Mouse (Mus musculus) granulocyte monocyte progenitor cell, adult 5-6 weeks (primary cell): ENCODE measurements around the gene Olfr896-ps1. TPM values are rescaled to one million over a fixed set of nuclear protein-coding genes. Genes with fewer than 3 reads are reported as not detected.

ENCODE experiments used
- ATAC-seq: replicated peaks from 2 replicates; pipeline ENCODE4 v1.8.0; 2016; ENCODE audit warnings: mild to moderate bottlenecking, moderate TSS enrichment, inconsistent platforms; ENCODE audit not compliant: poor library complexity, severe bottlenecking
- total RNA-seq, 2 experiments: library from RNA; stranded (forward) in 1 of 2; stranded (reverse) in 1 of 2; fragments of 200-712, 200-1000 nt in 1 of 2; fragments of >200 nt in 1 of 2; fragmentation: Nextera tagmentation in 1 of 2; gene quantifications; 2 replicates each; pipeline ENCODE4 v1.2.3; 2014 to 2017

The Olfr896-ps1 gene
- total RNA-seq (2014; fragmentation: Nextera tagmentation): not detected in 2 replicates
- total RNA-seq (2017): not detected in 2 replicates

GRCm38 (mm10) chr9:38290807-38291206 lies at the start of gene Olfr896-ps1:
Olfr896-ps1 (plus strand) TSS chr9:38291107.
- ATAC-seq: no peak

DNA sequence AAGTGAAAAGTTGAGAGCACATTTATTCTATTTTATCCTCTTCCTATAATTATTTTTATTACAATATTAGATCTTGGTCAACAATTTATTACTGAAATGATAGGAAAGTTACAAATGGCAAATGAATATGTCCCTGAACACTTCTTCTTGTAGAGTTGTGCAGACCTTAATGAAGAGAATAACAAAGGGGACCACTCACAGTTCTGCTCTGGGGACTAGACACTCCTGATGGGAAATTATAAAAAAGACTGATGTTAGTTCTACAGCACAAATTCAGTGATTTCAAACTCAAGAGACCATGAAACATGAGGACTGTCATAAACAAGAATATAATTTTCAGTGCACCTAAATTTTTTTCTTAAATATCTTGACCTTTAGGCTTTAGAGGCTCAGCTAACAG lies 38.4 kb upstream of the Olfr896-ps1 start, which contains the start of gene Olfr143:
Olfr143 (plus strand) TSS at position 301 of the 400 bp plus-strand sequence.
- ATAC-seq: no peak

- no peak for ATAC-seq
Observed at GRCm38 (mm10) chr9:38267551-38267950, 23.4 kb upstream of the Olfr896-ps1 start, which contains the start of gene Olfr895. Olfr895 (plus strand) TSS chr9:38267851.

DNA sequence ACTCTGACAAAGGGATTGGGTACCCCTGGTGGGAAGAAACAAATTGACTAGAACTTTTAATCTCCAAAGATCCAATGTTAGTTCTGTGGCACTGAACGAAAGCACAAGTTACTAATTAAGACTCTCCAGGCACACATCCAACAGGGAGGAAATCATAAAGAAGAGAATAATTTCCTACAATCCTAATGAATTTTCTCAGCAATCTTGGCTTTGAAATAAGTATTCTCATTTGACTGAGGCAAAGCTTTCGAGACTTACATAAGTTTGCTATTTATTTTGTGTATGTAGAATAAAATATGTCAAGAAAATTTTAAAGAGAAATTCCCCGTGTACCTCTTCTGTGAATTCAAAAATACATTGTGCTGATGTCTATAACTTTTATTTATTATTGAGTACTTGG lies 37.9 kb downstream of the Olfr896-ps1 start, which contains the start of gene Olfr25:
Olfr25 (plus strand) TSS at position 301 of the 400 bp plus-strand sequence.
- no peak for ATAC-seq

Other genes with a start within 250 kb of the Olfr896-ps1 start
- gene Olfr884, start 244.6 kb upstream of the Olfr896-ps1 start, total RNA-seq (2014; fragmentation: Nextera tagmentation): not detected in 2 replicates
- not detected in 2 replicates for gene Olfr884, start 244.6 kb upstream of the Olfr896-ps1 start, total RNA-seq (2017)
- gene Olfr885, start 229.8 kb upstream of the Olfr896-ps1 start, total RNA-seq (2014; fragmentation: Nextera tagmentation): not detected in 2 replicates
- gene Olfr885, start 229.8 kb upstream of the Olfr896-ps1 start, total RNA-seq (2017): not detected in 2 replicates
- gene Olfr887, start 207.0 kb upstream of the Olfr896-ps1 start, total RNA-seq (2014; fragmentation: Nextera tagmentation): not detected in 2 replicates
- not detected in 2 replicates for gene Olfr887, start 207.0 kb upstream of the Olfr896-ps1 start, total RNA-seq (2017)
- not detected in 2 replicates for gene Olfr888, start 183.0 kb upstream of the Olfr896-ps1 start, total RNA-seq (2014; fragmentation: Nextera tagmentation)
- gene Olfr888, start 183.0 kb upstream of the Olfr896-ps1 start, total RNA-seq (2017): not detected in 2 replicates
- gene Olfr889, start 175.9 kb upstream of the Olfr896-ps1 start, total RNA-seq (2014; fragmentation: Nextera tagmentation): not detected in 2 replicates
- gene Olfr889, start 175.9 kb upstream of the Olfr896-ps1 start, total RNA-seq (2017): not detected in 2 replicates
- gene Olfr890, start 148.6 kb upstream of the Olfr896-ps1 start, total RNA-seq (2014; fragmentation: Nextera tagmentation): not detected in 2 replicates
- not detected in 2 replicates for gene Olfr890, start 148.6 kb upstream of the Olfr896-ps1 start, total RNA-seq (2017)
- gene Olfr891, start 110.3 kb upstream of the Olfr896-ps1 start, total RNA-seq (2014; fragmentation: Nextera tagmentation): not detected in 2 replicates
- not detected in 2 replicates for gene Olfr891, start 110.3 kb upstream of the Olfr896-ps1 start, total RNA-seq (2017)
- not detected in 2 replicates for gene Olfr893, start 82.7 kb upstream of the Olfr896-ps1 start, total RNA-seq (2014; fragmentation: Nextera tagmentation)
- gene Olfr893, start 82.7 kb upstream of the Olfr896-ps1 start, total RNA-seq (2017): not detected in 2 replicates
- gene Olfr894, start 73.1 kb upstream of the Olfr896-ps1 start, total RNA-seq (2014; fragmentation: Nextera tagmentation): not detected in 2 replicates
- gene Olfr894, start 73.1 kb upstream of the Olfr896-ps1 start, total RNA-seq (2017): not detected in 2 replicates
- not detected in 2 replicates for gene Olfr143, start 38.3 kb upstream of the Olfr896-ps1 start, total RNA-seq (2014; fragmentation: Nextera tagmentation)
- gene Olfr143, start 38.3 kb upstream of the Olfr896-ps1 start, total RNA-seq (2017): not detected in 2 replicates
- not detected in 2 replicates for gene Olfr895, start 23.3 kb upstream of the Olfr896-ps1 start, total RNA-seq (2014; fragmentation: Nextera tagmentation)
- gene Olfr895, start 23.3 kb upstream of the Olfr896-ps1 start, total RNA-seq (2017): not detected in 2 replicates
- not detected in 2 replicates for gene Olfr25, start 38.0 kb downstream of the Olfr896-ps1 start, total RNA-seq (2014; fragmentation: Nextera tagmentation)
- gene Olfr25, start 38.0 kb downstream of the Olfr896-ps1 start, total RNA-seq (2017): not detected in 2 replicates
- gene Olfr898, start 57.3 kb downstream of the Olfr896-ps1 start, total RNA-seq (2014; fragmentation: Nextera tagmentation): not detected in 2 replicates
- not detected in 2 replicates for gene Olfr898, start 57.3 kb downstream of the Olfr896-ps1 start, total RNA-seq (2017)
- not detected in 2 replicates for gene Olfr250, start 75.8 kb downstream of the Olfr896-ps1 start, total RNA-seq (2014; fragmentation: Nextera tagmentation)
- not detected in 2 replicates for gene Olfr250, start 75.8 kb downstream of the Olfr896-ps1 start, total RNA-seq (2017)
- not detected in 2 replicates for gene Olfr251, start 86.0 kb downstream of the Olfr896-ps1 start, total RNA-seq (2014; fragmentation: Nextera tagmentation)
- gene Olfr251, start 86.0 kb downstream of the Olfr896-ps1 start, total RNA-seq (2017): not detected in 2 replicates
- gene Olfr147, start 110.6 kb downstream of the Olfr896-ps1 start, total RNA-seq (2014; fragmentation: Nextera tagmentation): not detected in 2 replicates
- not detected in 2 replicates for gene Olfr147, start 110.6 kb downstream of the Olfr896-ps1 start, total RNA-seq (2017)
- not detected in 2 replicates for gene Olfr901, start 138.3 kb downstream of the Olfr896-ps1 start, total RNA-seq (2014; fragmentation: Nextera tagmentation)
- gene Olfr901, start 138.3 kb downstream of the Olfr896-ps1 start, total RNA-seq (2017): not detected in 2 replicates
- not detected in 2 replicates for gene Olfr902, start 156.5 kb downstream of the Olfr896-ps1 start, total RNA-seq (2014; fragmentation: Nextera tagmentation)
- gene Olfr902, start 156.5 kb downstream of the Olfr896-ps1 start, total RNA-seq (2017): not detected in 2 replicates
- not detected in 2 replicates for gene Olfr904, start 172.0 kb downstream of the Olfr896-ps1 start, total RNA-seq (2014; fragmentation: Nextera tagmentation)
- gene Olfr904, start 172.0 kb downstream of the Olfr896-ps1 start, total RNA-seq (2017): not detected in 2 replicates
- gene Olfr905, start 180.0 kb downstream of the Olfr896-ps1 start, total RNA-seq (2014; fragmentation: Nextera tagmentation): not detected in 2 replicates
- gene Olfr905, start 180.0 kb downstream of the Olfr896-ps1 start, total RNA-seq (2017): not detected in 2 replicates
- not detected in 2 replicates for gene Olfr906, start 196.0 kb downstream of the Olfr896-ps1 start, total RNA-seq (2014; fragmentation: Nextera tagmentation)
- gene Olfr906, start 196.0 kb downstream of the Olfr896-ps1 start, total RNA-seq (2017): not detected in 2 replicates
- not detected in 2 replicates for gene Olfr907, start 204.7 kb downstream of the Olfr896-ps1 start, total RNA-seq (2014; fragmentation: Nextera tagmentation)
- not detected in 2 replicates for gene Olfr907, start 204.7 kb downstream of the Olfr896-ps1 start, total RNA-seq (2017)
- gene Olfr911-ps1, start 230.5 kb downstream of the Olfr896-ps1 start, total RNA-seq (2014; fragmentation: Nextera tagmentation): not detected in 2 replicates
- not detected in 2 replicates for gene Olfr911-ps1, start 230.5 kb downstream of the Olfr896-ps1 start, total RNA-seq (2017)
- gene Olfr910, start 246.7 kb downstream of the Olfr896-ps1 start, total RNA-seq (2014; fragmentation: Nextera tagmentation): not detected in 2 replicates
- gene Olfr910, start 246.7 kb downstream of the Olfr896-ps1 start, total RNA-seq (2017): not detected in 2 replicates